Mouse (Mus musculus): ENCODE measurements around the gene Cldn10.

DNA sequence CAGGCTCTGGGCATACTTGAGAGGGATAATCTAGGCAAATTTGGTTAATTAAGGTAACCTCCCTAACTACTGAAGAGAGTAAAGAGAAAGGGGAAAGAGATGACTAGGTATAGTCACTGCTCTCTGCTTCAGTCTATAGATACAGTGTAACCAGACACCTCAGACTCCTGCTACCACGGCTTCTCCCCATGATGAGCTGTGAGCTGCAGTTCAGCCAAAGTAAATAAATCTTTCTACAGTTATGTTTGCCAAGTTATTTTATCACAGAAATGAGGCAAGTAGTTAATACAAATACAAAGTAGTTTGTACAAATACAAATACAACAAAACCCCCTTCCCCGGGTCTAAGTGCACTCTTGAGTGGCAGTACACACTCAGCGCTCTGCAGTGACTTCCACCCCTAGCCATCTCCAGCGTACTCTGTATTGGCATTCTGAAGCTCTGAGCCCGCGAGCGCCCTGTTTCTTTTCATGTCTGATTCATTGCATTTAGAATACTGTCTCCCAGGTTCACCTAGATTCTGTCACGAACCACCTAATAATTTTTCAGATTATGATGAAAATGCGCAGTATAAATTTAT lies 23.7 kb upstream of the Cldn10 start:
- TF ChIP-seq POLR2A (IDR thresholded peaks at IDR 0.05; ENCODE audit: borderline replicate concordance, control insufficient read depth, low read depth, low read length), result no peak
- TF ChIP-seq CTCF (IDR thresholded peaks at IDR 0.05; ENCODE audit: control insufficient read depth, insufficient read depth, low read length), result no peak
